Mouse (Mus musculus) brain, embryonic 18.5 days (tissue): Measurements from ENCODE around the gene Ric8b.
A peak's percentile ranks its signal among the peaks of the same experiment; 100 is the strongest.

Source experiments
- DNase-seq: peaks from one replicate; pipeline ENCODE4 v3.0.0-alpha.2; 2012; ENCODE audit warnings: low read depth, low spot score

The Ric8b gene

DNA sequence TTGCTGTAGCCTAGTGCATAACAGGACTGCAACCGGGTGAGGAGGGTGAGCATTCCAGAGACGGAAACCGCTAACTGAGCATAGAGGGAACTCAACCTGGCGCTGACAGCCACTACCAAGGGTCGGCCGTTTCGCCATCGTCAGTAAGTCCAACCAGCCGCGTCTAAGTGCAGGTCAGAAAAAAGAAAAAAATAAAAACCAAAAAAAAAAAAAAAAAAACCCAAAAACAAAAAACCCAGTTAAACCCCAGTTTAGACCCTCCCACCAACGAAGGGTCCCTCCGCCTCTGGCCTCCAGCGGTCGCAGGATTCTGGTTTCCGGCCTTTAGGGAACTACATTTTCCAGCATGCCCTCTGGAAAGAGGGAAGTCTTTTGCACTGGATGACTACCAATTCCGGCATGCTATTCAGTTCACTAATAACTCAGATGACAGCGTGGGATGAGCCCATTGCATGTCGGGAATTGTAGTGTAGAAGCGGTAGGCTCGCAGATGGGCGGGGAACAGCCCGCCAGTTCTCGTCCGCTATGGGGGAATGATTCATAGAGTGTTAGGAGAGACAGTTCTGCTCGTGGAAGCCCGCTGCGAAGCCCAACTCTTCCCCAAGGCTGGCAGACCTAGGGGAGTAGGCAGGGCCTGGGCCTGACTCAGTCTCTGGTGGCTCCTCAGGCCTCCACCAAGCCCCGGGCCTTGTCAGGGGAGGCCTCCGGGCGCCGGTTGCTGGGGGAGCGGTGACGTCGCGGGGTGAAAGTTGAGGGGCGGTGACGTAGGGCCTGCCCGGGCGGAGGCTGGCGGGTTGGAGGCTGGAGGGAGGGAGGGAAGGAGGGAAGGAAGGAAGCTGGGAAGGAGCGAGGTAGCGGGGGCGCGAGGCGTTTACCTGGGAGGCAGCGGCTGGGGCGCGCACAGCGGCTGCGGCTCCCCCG, at the start of gene Ric8b:
Gene Ric8b (plus strand): TSS at position 807 of the 921 bp plus-strand sequence.
- peak; percentile 99 for DNase-seq

DNA sequence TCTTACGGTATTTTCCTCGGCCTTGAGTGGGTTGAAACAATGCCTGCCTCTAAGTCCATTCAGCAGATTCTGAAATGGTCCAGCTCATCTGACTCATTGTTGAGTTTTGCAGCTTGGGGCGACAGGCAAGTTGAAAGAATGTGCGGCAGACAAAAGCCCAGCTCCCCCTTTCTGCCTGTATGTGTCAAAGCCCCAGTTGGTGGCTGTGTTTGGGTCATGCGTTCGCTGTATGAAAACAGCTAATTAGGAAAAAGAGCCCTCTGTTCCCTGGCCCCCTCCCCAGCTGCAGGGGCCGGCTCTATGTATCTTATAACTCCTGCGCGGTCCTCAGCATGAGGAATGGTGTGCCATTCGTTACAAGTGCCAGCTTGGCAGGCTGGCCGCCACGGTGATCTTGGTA, 46.1 kb upstream of the Ric8b start:
- no peak for DNase-seq

DNA sequence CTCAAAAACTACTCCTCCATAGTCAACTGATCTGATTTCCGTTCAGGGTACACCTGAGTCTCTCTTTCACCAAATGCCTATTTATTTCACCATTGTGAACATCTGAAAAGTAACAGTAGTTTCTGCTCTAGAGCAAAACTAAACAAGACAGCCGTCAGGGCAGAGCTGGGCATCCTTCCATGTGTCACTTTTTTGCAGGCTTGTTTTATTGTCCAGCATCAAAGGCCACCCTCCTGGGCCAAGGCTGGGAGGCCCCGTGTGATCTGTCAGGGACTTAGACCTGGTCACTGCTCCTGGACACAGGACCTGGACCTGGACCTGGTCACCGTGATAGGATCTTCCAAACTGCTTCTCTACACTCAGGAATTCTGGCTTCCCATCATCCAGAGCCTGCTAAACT, 45.5 kb upstream of the Ric8b start:
- no peak for DNase-seq

- no peak for DNase-seq
Observed at GRCm38 (mm10) chr10:84879823-84880571, 37.4 kb upstream of the Ric8b start.

DNA sequence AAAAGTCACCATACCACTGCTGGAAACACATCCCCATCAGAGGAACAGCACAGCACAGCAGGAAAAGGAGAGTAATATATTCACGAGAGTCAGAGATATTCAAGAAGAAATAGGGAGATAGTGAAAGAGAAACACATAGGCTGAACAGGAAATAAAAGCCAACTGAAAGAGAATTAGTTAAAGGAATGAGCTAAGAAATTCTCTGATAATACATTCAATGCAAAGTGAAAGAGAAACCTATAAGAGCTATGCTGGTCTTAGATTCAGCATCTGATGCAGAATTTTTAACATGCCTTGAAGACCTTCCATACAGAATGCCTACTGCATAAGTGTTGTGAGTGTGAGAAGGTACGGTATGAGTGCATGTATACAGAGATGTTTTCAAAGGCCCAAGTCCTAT, 34.9 kb upstream of the Ric8b start:
- DNase-seq = no peak

- no peak for DNase-seq
Observed at GRCm38 (mm10) chr10:84885341-84885884, 32.0 kb upstream of the Ric8b start.

DNA sequence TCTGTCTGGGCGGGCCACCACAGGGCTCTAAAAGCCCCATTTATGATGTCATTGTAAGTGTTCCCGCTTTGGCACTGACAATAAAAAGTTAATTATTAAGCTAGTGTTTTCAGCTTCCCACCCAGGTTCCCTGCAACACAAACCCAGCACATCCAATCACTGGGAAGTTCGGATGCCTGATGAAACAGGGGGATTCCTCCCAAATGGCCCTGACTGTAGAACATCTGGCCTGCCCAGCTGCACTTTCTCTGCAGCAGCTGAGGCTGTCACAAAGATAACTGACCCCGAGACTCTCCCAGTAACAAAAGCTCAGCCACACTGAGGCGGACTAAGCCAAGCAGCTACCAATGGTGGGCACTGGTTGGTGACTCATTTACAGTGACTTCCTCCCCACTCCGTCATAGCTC, 31.2 kb upstream of the Ric8b start:
- no peak for DNase-seq

GRCm38 (mm10) chr10:84886785-84887184, 30.6 kb upstream of the Ric8b start:
- no peak for DNase-seq

DNA sequence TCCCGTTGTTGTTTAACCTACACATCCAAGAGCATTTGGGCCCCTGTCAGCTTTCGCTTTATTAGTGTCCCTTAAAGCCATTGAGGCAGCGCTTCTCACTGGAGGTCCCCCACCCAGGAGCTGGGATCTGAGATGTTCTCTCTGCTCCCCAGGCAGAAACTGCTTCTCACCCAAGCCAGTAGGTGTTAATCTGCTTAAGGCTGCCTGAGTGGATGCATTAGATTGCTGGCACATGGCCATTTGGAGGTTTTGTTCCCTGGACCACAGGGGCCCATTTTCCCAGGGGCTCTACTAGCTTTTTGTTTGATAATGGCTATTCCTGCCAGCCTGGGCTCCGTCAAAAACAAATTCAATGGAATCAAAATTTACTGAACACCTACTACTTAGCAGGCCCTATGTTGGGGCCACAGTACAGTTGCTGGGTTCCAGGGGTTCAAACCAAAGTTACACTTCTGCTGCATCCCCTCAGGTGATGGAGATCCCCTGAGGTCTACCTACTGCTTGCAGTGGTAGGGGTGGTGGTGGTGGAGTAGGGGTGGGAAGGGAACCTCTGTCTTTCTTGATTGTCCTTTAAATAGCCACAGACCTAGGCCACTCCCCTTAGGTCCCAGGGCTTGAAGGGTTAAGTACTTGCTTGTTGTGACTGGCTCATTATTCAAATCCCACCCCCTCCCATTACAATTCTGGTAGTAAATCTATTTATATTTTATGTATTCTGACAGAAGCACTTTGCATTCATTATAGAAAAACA, 28.1 kb upstream of the Ric8b start:
- DNase-seq = no peak

DNA sequence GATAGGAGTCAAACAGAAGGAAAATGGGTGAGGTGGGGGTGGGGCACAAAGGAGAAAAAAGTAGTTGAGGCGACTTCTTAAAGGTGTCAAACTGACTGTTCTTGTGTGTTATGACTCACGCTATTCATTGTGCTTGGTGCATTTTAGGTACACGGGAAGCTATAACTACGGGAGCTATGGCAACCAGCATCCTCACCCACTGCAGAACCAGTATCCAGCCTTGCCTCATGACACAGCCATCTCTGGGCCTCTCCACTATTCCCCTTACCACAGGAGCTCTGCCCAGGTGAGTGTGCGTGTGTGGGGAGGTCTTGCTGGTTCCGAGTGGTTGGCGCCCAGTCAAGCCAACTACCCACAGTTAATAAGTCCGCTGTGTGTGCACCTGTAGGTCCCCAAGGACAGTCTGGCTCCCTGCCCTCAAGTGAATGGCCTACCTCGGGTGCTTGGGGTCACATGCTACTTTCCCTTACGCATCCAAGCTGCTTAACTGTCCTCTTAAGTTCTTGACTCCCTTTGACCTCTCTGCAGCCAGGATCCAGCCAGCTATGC, 21.5 kb upstream of the Ric8b start:
- no peak for DNase-seq

DNA sequence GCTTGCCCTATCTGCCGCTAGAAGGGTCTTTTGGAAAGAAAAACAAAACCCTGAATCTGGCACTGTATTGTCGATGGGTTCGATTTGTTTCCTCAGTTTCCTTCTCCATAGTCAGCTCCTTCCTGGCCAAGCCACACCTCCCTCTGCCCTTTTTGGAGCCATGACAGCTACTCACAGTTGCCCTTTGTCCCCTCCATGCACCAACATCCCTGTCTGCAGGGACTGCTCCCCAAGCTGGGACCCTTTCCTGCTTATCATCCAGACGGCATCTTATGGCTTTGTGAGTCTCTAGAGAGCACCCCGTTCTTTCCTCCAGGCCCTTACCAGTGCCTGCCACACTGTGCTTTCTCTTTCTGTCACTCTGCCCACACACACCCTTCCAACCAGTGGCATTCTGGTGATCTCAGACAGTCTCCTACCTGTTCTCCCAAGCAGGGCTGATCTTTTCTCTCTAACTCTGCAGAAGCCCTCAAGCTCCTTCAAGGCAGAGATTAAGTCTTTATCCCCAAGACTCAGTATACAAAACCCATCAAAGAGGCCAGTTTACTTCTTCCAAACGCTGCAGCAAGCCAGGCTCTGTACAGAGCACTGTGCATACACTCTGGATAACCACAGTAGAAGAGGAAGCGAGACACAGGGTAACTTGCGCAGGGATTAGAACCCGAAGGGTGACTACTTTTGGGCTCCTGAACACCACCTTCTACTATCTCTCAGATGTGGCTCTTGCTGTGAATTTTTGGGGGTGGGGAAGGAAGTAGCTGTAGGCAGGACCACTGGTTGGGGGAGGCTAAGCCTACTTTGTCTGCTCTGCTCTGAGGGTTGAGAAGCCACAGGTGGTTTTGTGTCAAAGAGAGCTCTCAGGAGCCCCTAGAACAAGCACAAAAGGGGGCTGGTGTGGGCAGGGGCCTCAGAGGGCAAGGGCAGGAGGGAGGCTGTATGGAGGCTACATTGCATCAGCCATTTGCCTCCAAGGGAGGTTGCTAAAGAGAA, 20.2 kb upstream of the Ric8b start:
- DNase-seq = no peak

DNA sequence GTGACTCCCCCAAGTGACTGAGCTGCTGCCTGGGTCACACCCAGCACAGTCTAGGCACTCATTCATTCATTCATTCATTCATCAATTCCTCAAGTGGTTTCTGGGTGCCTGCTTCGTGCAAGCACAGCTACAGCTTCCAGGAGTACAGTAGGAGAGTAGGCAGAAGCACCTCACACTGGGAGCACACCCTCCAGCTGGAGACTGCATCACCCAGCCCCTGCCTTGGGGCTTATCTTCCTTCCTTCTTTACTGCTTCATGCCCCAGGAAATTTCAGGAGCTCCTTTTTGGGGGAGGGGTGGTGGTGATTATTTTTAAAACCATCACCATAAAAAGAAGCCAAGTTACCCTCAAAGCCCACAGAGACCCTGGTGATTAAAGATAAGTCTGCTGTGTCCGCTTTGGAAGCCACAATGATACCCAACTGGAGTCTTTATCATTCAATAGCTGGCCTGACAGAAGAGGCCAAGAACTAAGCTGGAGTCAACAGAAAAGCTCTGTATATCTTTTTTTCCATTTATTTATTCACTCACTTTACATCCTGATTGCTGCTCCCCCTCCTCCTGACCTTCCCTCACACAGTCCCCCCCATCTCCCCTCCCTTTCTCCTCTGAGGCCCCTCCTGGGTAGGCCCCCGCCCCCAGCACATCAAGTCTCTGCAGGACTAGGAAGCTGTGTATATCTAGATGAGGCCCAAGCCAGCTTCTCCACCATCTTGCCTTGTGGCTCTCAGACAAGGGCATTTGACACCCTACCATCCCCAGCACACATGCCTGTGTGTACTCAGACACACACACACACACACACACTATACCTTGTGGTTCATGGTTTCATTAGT, 19.1 kb upstream of the Ric8b start:
- DNase-seq = no peak

GRCm38 (mm10) chr10:84901676-84902075, 15.7 kb upstream of the Ric8b start:
- no peak for DNase-seq

GRCm38 (mm10) chr10:84902213-84902612, 15.2 kb upstream of the Ric8b start:
- no peak for DNase-seq

DNA sequence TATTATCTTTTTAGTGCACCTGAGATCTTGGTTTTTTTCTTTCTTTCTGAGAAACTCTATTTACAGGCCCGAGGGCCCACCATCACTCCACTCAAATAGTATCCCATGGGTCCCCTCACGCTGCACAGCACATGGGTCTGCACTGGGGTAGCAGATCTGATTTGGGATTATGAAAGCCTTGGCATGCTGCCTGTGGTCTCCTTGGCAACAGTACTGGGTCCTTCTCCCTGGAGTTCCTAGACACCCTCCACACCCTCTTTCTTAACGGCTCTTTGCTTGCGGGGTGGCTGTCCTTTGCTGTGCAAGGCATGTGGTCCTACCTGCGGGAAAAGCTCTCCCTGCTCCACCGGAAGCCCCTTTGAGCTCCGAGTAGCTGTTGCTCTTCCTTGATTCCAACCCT, 14.1 kb upstream of the Ric8b start:
- no peak for DNase-seq

DNA sequence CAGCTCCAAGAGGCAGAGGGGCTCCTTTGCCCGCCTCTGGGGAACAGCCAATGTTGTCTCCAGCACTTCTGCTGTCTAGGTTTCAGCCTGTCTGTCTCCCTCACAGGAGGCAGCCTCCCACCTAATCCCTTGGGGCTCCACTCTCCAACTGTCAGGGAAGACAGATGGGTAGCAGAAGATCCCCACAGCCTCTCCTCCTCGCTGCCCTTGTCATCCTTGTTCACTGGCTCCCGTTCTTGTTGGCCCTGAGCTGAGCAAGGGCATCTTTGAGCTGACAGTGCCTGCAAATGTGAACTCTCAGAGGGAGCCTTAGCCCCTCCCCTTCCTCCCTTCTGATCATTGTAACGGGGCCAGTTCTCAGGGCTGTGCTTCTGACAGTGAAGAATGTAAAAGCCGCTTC, 13.7 kb upstream of the Ric8b start:
- DNase-seq = no peak

- DNase-seq = no peak
Observed at GRCm38 (mm10) chr10:84906895-84907294, 10.5 kb upstream of the Ric8b start.

DNA sequence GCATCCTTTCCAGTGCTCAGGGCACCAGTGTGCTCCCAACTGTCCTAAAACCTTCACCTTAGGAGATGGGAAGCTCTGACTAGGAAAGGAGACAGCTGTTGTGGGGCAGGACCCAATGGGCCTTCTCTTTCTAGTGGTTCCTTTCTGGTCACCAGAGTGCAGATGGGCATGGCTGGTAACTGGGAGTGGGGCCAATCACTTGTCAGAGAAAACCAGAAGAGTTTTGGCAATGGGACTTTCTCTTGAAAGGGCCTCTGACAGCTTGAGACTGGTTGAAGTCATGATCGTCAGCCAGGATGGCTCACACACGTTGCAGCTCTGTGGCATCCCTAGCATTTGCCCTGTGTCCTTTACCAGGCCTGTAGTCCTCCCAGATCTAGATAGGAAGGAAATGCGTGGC, 9.4 kb upstream of the Ric8b start:
- no peak for DNase-seq

DNA sequence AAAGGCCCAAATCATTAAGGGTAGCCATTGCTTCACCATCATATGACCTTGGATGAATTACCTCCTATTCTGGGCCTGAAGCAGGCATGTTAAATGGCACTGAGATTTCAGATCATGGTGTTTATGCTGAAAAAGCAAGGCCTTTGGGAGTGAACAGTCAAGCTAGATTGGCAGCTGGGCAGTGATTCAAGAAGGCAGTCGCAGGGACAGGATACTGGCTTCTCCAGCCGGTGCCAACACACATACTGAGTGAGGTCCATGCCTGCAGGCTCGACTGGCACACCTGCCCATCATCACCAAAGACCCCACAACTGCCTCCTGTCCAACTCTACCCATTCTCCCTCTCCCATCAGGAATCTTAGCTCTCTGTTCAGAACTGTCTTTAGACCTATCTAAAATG, 8.9 kb upstream of the Ric8b start:
- no peak for DNase-seq
